Mouse (Mus musculus) heart, postnatal 0 days (tissue): ENCODE data around the gene Ephb1.

Experiments used
- CTCF ChIP-seq: IDR thresholded peaks from 2 replicates; pipeline ENCODE4 v1.5.1; 2016; ENCODE audit warnings: antibody characterized with exemption, control low read depth, low read depth
- EP300 ChIP-seq: IDR thresholded peaks from 2 replicates; pipeline ENCODE4 v1.6.1; 2016; ENCODE audit warnings: antibody characterized with exemption, low read depth

GRCm38 (mm10) chr9:102138671-102139070, 215.8 kb downstream of the Ephb1 start:
- TF ChIP-seq CTCF (no peak), EP300 (no peak)
